Mouse (Mus musculus): ENCODE measurements at regions not wholly inside any gene's neighbourhood (a gene's known extent, or its start where the extent isn't known, plus 50 kb on each side); places are given as distances from the start of the nearest gene placed in this dataset.

- no peak for DNase-seq (ENCODE audit: low spot score)
Observed at GRCm38 (mm10) chr2:128368534-128369273, 222.3 kb upstream of the Spdye4c start.

DNA sequence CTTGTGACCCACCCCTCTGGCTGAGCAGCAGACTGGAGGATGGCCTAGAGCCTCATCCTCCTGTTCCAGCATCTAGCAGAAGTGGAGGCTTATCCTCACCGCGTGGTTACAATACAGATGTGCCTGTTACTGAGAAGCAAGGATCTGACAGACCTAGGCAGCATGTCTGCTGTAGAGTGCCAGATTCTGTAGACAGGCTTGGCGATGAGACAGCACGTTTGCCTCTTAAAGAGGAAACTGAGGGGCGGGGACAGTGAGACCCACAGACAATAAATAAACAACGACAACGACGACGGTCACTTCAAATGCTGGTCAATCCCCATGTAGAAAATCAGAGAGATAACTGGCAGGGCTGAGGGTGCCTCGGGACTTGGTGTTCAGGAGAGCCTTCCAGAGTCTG is 220.2 kb upstream of the Spdye4c start:
- DNase-seq (ENCODE audit: low spot score), result no peak

- DNase-seq (ENCODE audit: low spot score), result no peak
Observed at GRCm38 (mm10) chr2:128372204-128372603, 218.8 kb upstream of the Spdye4c start.

- DNase-seq (ENCODE audit: low spot score), result no peak
Observed at GRCm38 (mm10) chr2:128373363-128374252, 217.4 kb upstream of the Spdye4c start.

GRCm38 (mm10) chr2:128374253-128374566 is 216.8 kb upstream of the Spdye4c start:
- no peak for DNase-seq (ENCODE audit: low spot score)

- DNase-seq (ENCODE audit: low spot score), result no peak
Observed at GRCm38 (mm10) chr2:128374926-128375325, 216.1 kb upstream of the Spdye4c start.

DNA sequence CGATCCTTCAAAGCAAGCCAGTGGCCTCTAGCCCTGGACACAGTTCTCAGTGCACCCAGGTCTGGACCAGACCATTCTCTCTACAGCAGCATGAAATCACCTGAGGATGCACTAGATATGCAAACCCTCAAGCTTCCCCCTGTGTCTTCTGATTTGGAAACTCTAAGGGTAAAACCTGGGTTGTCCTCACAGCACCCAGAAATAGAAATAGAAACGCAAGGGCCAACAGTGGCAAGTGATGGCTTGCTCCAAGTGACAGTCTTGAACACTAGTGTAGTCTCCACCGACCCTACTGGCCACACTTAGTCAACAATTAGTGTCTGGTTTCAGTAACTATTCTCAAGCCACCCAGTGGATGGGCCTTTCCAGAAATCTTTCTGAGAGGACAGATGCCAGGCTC is 215.2 kb upstream of the Spdye4c start:
- no peak for DNase-seq (ENCODE audit: low spot score)

GRCm38 (mm10) chr2:128377176-128377575 is 213.8 kb upstream of the Spdye4c start:
- DNase-seq (ENCODE audit: low spot score), result no peak

DNA sequence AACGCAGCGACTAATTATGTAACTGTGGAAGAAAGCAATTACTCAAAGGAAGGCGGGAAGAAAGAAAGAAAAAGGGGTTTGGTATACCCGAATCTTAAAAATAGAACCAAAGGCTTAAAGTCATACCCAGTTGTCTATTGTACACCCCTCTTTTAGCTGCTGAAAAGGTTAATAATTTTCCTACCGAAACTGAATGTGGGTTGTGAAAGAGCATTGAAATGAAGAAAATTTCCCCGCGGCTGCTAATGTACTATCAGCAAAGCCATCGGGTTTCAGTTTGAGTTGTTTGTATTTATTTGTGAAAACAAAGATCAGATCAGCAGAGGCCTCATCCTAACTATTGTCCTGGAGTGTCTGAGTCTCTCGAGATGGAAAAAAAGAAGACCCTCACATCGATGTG is 213.3 kb upstream of the Spdye4c start:
- no peak for DNase-seq (ENCODE audit: low spot score)

GRCm38 (mm10) chr2:128378456-128378855 is 212.6 kb upstream of the Spdye4c start:
- DNase-seq (ENCODE audit: low spot score), result no peak

- DNase-seq (ENCODE audit: low spot score), result no peak
Observed at GRCm38 (mm10) chr2:128379151-128379550, 211.9 kb upstream of the Spdye4c start.

GRCm38 (mm10) chr2:128379554-128379953 is 211.5 kb upstream of the Spdye4c start:
- no peak for DNase-seq (ENCODE audit: low spot score)

GRCm38 (mm10) chr2:128380581-128380980 is 210.4 kb upstream of the Spdye4c start:
- DNase-seq (ENCODE audit: low spot score), result no peak

- no peak for DNase-seq (ENCODE audit: low spot score)
Observed at GRCm38 (mm10) chr2:128381684-128382205, 209.3 kb upstream of the Spdye4c start.

- no peak for DNase-seq (ENCODE audit: low spot score)
Observed at GRCm38 (mm10) chr2:128382473-128382872, 208.5 kb upstream of the Spdye4c start.

GRCm38 (mm10) chr2:128384612-128385011 is 206.4 kb upstream of the Spdye4c start:
- no peak for DNase-seq (ENCODE audit: low spot score)

- DNase-seq (ENCODE audit: low spot score), result no peak
Observed at GRCm38 (mm10) chr2:128386846-128387621, 204.0 kb upstream of the Spdye4c start.

GRCm38 (mm10) chr2:128387851-128388471 is 203.0 kb upstream of the Spdye4c start:
- DNase-seq (ENCODE audit: low spot score), result no peak

- no peak for DNase-seq (ENCODE audit: low spot score)
Observed at GRCm38 (mm10) chr2:128388883-128389470, 202.0 kb upstream of the Spdye4c start.

DNA sequence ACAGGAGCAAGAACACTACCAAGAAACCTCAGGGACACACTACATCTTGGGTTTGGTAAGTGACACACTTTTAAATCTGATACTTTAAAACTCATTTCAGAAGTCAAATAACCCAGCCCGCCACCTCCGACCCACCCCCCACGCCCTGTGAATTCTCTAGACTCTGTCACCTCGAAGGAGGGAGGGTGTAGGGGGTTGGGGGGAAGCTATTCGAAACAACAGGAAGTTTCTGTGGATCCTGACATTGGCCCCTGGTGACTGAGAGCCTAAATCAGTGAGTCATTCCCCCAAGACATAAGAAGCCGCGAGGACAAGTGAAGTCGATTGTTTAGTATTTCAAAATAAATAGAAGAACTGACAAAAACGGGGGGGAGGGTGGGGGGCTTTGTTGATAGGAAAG is 198.7 kb upstream of the Spdye4c start:
- DNase-seq (ENCODE audit: low spot score), result no peak

DNA sequence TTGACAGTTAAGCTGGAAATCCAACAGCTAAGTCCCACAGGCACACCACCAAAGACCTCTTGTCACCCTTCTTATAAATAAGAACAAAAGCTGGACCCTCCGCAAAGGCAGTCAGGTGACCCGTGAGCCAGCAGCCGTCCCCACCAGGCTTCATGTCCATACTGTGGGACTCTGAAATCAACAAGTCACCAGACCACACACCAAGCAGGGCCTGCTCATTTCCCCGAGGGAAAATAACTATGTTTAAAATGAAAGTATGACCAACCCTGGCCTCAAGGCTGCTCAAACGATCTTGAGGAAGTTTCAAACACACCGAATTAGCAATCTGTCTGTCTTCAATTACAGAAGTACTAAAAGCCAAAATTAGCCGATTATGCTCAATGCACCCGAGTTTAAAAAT is 197.6 kb upstream of the Spdye4c start:
- no peak for DNase-seq (ENCODE audit: low spot score)

DNA sequence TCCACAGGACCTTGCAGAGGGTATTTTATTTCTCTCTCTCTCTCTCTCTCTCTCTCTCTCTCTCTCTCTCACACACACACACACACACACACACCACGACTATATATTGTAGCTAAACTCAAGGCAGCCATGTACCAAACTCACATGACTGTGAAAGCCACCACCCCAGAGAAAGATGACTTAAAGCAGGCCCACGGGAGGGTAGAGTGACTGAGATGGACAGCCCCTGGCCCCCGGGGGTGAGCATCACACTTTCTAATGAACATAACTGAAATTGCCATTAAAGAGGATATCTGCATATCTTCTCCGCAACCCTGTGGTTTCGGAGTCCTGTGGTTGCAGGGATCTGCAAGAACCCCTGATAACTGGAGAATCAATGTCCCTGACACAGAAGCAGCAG is 197.1 kb upstream of the Spdye4c start:
- DNase-seq (ENCODE audit: low spot score), result no peak
